Mouse (Mus musculus) CH12.LX (cell line): Measurements from ENCODE around the gene Raf1. TPM values are rescaled to one million over a fixed set of nuclear protein-coding genes. Genes with fewer than 3 reads are reported as not detected.

Source experiments
- DNase-seq: peaks from one replicate; pipeline ENCODE4 v3.0.0-alpha.2; 2013; ENCODE audit errors: extremely low read depth
- H3K27ac ChIP-seq: 2 replicates; pipeline ENCODE4 v1.5.1; 2012; ENCODE audit warnings: low read depth, mild to moderate bottlenecking, control low read depth, moderate library complexity; ENCODE audit not compliant: insufficient read depth
- H3K27me3 ChIP-seq: replicated peaks from 2 replicates; pipeline ENCODE3; 2012; ENCODE audit warnings: inconsistent platforms
- H3K36me3 ChIP-seq, 2 experiments: replicated peaks in 1 of 2; 2 replicates each; pipeline versions ENCODE3 to v1.6.1; 2012; ENCODE audit warnings: inconsistent platforms in 1 of 2, low read length in 1 of 2, mild to moderate bottlenecking in 1 of 2, mixed read lengths in 1 of 2, moderate library complexity in 1 of 2; ENCODE audit not compliant: control insufficient read depth in 1 of 2, insufficient read depth in 1 of 2
- H3K4me1 ChIP-seq, 2 experiments: 2 replicates each; pipeline ENCODE4 v1.6.1; 2012; ENCODE audit warnings: inconsistent platforms in 1 of 2, moderate library complexity in 1 of 2; ENCODE audit not compliant: insufficient read depth in 2 of 2, control insufficient read depth in 1 of 2
- H3K4me2 ChIP-seq: 2 replicates; pipeline ENCODE4 v1.6.1; 2012; ENCODE audit warnings: low read depth, mild to moderate bottlenecking, control low read depth; ENCODE audit not compliant: poor library complexity, insufficient read depth, severe bottlenecking
- H3K4me3 ChIP-seq, 3 experiments: fragments of 150-350 bp in 1 of 3; sonication (generic) in 1 of 3; replicated peaks in 1 of 3; 2 replicates each; pipeline versions ENCODE3 to v1.5.1; 2011 to 2012; ENCODE audit warnings: low read depth in 2 of 3, low read length in 2 of 3, mild to moderate bottlenecking in 2 of 3, moderate library complexity in 2 of 3, control low read depth in 1 of 3, improper control_type of control experiment in 1 of 3, inconsistent platforms in 1 of 3, mixed read lengths in 1 of 3; ENCODE audit not compliant: poor library complexity in 1 of 3
- H3K79me2 ChIP-seq: replicated peaks from 2 replicates; pipeline ENCODE4 v1.6.1; 2012; ENCODE audit warnings: mild to moderate bottlenecking, moderate library complexity; ENCODE audit not compliant: control insufficient read depth, poor library complexity, insufficient read depth, severe bottlenecking; ENCODE audit errors: extremely low read depth
- H3K9ac ChIP-seq: 2 replicates; pipeline ENCODE4 v1.6.1; 2012; ENCODE audit warnings: low read depth, mild to moderate bottlenecking, control low read depth, moderate library complexity; ENCODE audit not compliant: insufficient read depth
- H3K9me3 ChIP-seq: replicated peaks from 2 replicates; pipeline ENCODE3; 2012; ENCODE audit warnings: low read length, inconsistent platforms, mixed read lengths
- BHLHE40 ChIP-seq: IDR thresholded peaks from 2 replicates; pipeline ENCODE4 v1.6.1; 2011; ENCODE audit warnings: mild to moderate bottlenecking, low read depth, low read length, improper control_type of control experiment
- CHD1 ChIP-seq: IDR thresholded peaks from 2 replicates; pipeline ENCODE4 v1.6.1; 2012; ENCODE audit warnings: low read depth, low read length, improper control_type of control experiment, inconsistent platforms
- ELF1 ChIP-seq: IDR thresholded peaks from 2 replicates; pipeline ENCODE4 v1.6.1; 2014; ENCODE audit warnings: low read depth, mild to moderate bottlenecking, inconsistent platforms, low read length, improper control_type of control experiment
- EP300 ChIP-seq: IDR thresholded peaks from 2 replicates; pipeline ENCODE4 v1.6.1; 2011; ENCODE audit warnings: low read length, improper control_type of control experiment
- IRF4 ChIP-seq: IDR thresholded peaks from 2 replicates; pipeline ENCODE4 v1.6.1; 2014; ENCODE audit warnings: low read depth, mild to moderate bottlenecking, inconsistent platforms, low read length, improper control_type of control experiment
- JUND ChIP-seq: conservative IDR thresholded peaks from 2 replicates; pipeline ENCODE4 v1.6.1; 2011; ENCODE audit warnings: low read depth, low read length, improper control_type of control experiment
- MAFK ChIP-seq: IDR thresholded peaks from 2 replicates; pipeline ENCODE4 v1.6.1; 2011; ENCODE audit warnings: low read length, improper control_type of control experiment; ENCODE audit not compliant: insufficient replicate concordance
- MAX ChIP-seq: IDR thresholded peaks from 2 replicates; pipeline ENCODE4 v1.6.1; 2011; ENCODE audit warnings: low read length, improper control_type of control experiment
- MAZ ChIP-seq: IDR thresholded peaks from 2 replicates; pipeline ENCODE4 v1.6.1; 2012; ENCODE audit warnings: low read depth, mild to moderate bottlenecking, inconsistent platforms, low read length, improper control_type of control experiment, moderate library complexity
- MEF2A ChIP-seq: IDR thresholded peaks from 2 replicates; pipeline ENCODE4 v1.6.1; 2014; ENCODE audit warnings: low read depth, mild to moderate bottlenecking, inconsistent platforms, low read length, improper control_type of control experiment, borderline replicate concordance
- MXI1 ChIP-seq: IDR thresholded peaks from 2 replicates; pipeline ENCODE4 v1.6.1; 2011; ENCODE audit warnings: mild to moderate bottlenecking, low read depth, low read length, improper control_type of control experiment
- NELFE ChIP-seq: IDR thresholded peaks from 2 replicates; pipeline ENCODE4 v1.6.1; 2011; ENCODE audit warnings: low read depth, low read length, improper control_type of control experiment
- NRF1 ChIP-seq: IDR thresholded peaks from 2 replicates; pipeline ENCODE4 v1.6.1; 2014; ENCODE audit warnings: low read depth, mild to moderate bottlenecking, inconsistent platforms, low read length, improper control_type of control experiment, moderate library complexity
- POLR2A ChIP-seq: IDR thresholded peaks from 2 replicates; pipeline ENCODE4 v1.6.1; 2011; ENCODE audit warnings: low read depth, mild to moderate bottlenecking, improper control_type of control experiment, low read length
- RAD21 ChIP-seq: IDR thresholded peaks from 2 replicates; pipeline ENCODE4 v1.6.1; 2011; ENCODE audit warnings: low read depth, mild to moderate bottlenecking, low read length, improper control_type of control experiment, moderate library complexity
- TBP ChIP-seq: conservative IDR thresholded peaks from 2 replicates; pipeline ENCODE4 v1.6.1; 2011; ENCODE audit warnings: low read depth, low read length, improper control_type of control experiment
- ZMIZ1 ChIP-seq: IDR thresholded peaks from 2 replicates; pipeline ENCODE4 v1.6.1; 2012; ENCODE audit warnings: low read depth, mild to moderate bottlenecking, inconsistent platforms, low read length, improper control_type of control experiment
- ZNF384 ChIP-seq: IDR thresholded peaks from 2 replicates; pipeline ENCODE4 v1.6.1; 2012; ENCODE audit warnings: low read depth, low read length, improper control_type of control experiment, inconsistent platforms
- dilution Hi-C: fragments of 300-500 bp; cut with MboI; formaldehyde crosslinking; loops from 2 replicates; pipeline ENCODE4 v1.14.3; 2020; ENCODE audit warnings: low sequenced_read_pairs; ENCODE audit not compliant: extremely low pct_unique_long_range_greater_than_20kb, extremely low pct_ligation_motif_present
- in situ Hi-C: fragments of 300-500 bp; cut with MboI; formaldehyde crosslinking; loops from 3 replicates; pipeline ENCODE4 v1.14.3; 2019; ENCODE audit warnings: low sequenced_read_pairs, low pct_ligation_motif_present, low pct_unique_long_range_greater_than_20kb, mixed read lengths
- polyA plus RNA-seq: library from polyadenylated mRNA; unstranded; fragments of >175 nt; gene quantifications from 2 replicates; pipeline ENCODE4 v1.2.1, GENCODE M21; 2012; ENCODE audit warnings: low read depth; ENCODE audit not compliant: insufficient read length
- total RNA-seq, 2 experiments: library from RNA; depleted of rRNA; stranded (reverse); fragments of 300-350 nt in 1 of 2; fragments of >200 nt in 1 of 2; gene quantifications; 2 replicates each; pipeline ENCODE4 v1.2.3; 2012 to 2014

Raf1 gene
- total and polyA plus RNA-seq, 3 experiments, result 53.5 to 79.2 (median 59.8) TPM

GRCm38 (mm10) chr6:115666641-115667040, 9.8 kb downstream of the Raf1 start:
- DNase-seq, result no peak

GRCm38 (mm10) chr6:115664268-115664667, 12.2 kb downstream of the Raf1 start:
- dilution Hi-C loops, result no loop called here
- no peak for TF ChIP-seq MAX
- TF ChIP-seq MAFK, result no peak
- no peak for TF ChIP-seq EP300
- TF ChIP-seq MXI1, result no peak
- no peak for TF ChIP-seq IRF4
- TF ChIP-seq BHLHE40, result no peak
- TF ChIP-seq POLR2A, result no peak
- TF ChIP-seq MAZ, result no peak
- TF ChIP-seq, all 38 proteins: peak for 0

More at GRCm38 (mm10) chr6:115666641-115667040, 9.8 kb downstream of the Raf1 start:
- dilution Hi-C loops, result no loop called here
- Histone ChIP-seq H3K27ac (no peak overlapping the region), H3K27me3 (no peaks in the 10 kb centered on the region), H3K79me2 (peaks cover 82% of the 10 kb centered on the region), H3K4me3 (no peak overlapping the region), H3K9me3 (no peaks in the 10 kb centered on the region), H3K9ac (no peak overlapping the region), H3K36me3 (peaks cover 0 to 47% of the 10 kb centered on the region in 2 experiments), H3K4me1 (peaks cover 0 to 9% of the 10 kb centered on the region in 2 experiments; a peak in 1 of 4 replicates), H3K4me2 (no peak overlapping the region)
- in situ Hi-C loops, result no loop called here
- TF ChIP-seq ZMIZ1, result no peak
- no peak for TF ChIP-seq JUND
- no peak for TF ChIP-seq ELF1
- TF ChIP-seq MAX, result no peak
- no peak for TF ChIP-seq MEF2A
- TF ChIP-seq ZNF384, result no peak
- no peak for TF ChIP-seq NELFE
- no peak for TF ChIP-seq CHD1
- no peak for TF ChIP-seq TBP
- no peak for TF ChIP-seq POLR2A
- TF ChIP-seq IRF4, result no peak
- TF ChIP-seq NRF1, result no peak
- TF ChIP-seq RAD21, result no peak
- TF ChIP-seq MAZ, result no peak

More at GRCm38 (mm10) chr6:115664268-115664667, 12.2 kb downstream of the Raf1 start:
- in situ Hi-C loops, result no loop called here
- Histone ChIP-seq H3K4me3 (no peak overlapping the region), H3K36me3 (peaks cover 0 to 42% of the 10 kb centered on the region in 2 experiments), H3K4me2 (no peak overlapping the region), H3K27me3 (no peaks in the 10 kb centered on the region), H3K9me3 (no peaks in the 10 kb centered on the region), H3K79me2 (peaks cover 72% of the 10 kb centered on the region), H3K4me1 (peaks cover 0 to 9% of the 10 kb centered on the region in 2 experiments; a peak in 1 of 4 replicates), H3K9ac (no peak overlapping the region), H3K27ac (no peak overlapping the region)
- no peak for DNase-seq
